Mouse (Mus musculus) gastrocnemius, postnatal 14 days (tissue): ENCODE results near the gene Pla2g1b. TPM values are rescaled to one million over a fixed set of nuclear protein-coding genes. Genes with fewer than 3 reads are reported as not detected.
"Not testable (repeated sequence)": the region's sequence is repeated elsewhere in the genome, so short reads cannot be mapped to it uniquely, and the experiment has no call there.

ENCODE experiments used
- DNase-seq: peaks from one replicate; pipeline ENCODE4 v3.0.0; 2021; ENCODE audit warnings: mixed read lengths
- intact Hi-C: fragments of 180-260 bp; cut with DNase I; formaldehyde crosslinking; loops from one replicate; pipeline ENCODE4 v1.15.1; 2025; ENCODE audit warnings: low total_unique reads
- total RNA-seq, 2 experiments: library from RNA; stranded (reverse); gene quantifications; 2 replicates each; pipeline ENCODE4 v1.2.3; 2021

Gene Pla2g1b
- total RNA-seq, 2 experiments from 2014 or later, result not detected

DNA sequence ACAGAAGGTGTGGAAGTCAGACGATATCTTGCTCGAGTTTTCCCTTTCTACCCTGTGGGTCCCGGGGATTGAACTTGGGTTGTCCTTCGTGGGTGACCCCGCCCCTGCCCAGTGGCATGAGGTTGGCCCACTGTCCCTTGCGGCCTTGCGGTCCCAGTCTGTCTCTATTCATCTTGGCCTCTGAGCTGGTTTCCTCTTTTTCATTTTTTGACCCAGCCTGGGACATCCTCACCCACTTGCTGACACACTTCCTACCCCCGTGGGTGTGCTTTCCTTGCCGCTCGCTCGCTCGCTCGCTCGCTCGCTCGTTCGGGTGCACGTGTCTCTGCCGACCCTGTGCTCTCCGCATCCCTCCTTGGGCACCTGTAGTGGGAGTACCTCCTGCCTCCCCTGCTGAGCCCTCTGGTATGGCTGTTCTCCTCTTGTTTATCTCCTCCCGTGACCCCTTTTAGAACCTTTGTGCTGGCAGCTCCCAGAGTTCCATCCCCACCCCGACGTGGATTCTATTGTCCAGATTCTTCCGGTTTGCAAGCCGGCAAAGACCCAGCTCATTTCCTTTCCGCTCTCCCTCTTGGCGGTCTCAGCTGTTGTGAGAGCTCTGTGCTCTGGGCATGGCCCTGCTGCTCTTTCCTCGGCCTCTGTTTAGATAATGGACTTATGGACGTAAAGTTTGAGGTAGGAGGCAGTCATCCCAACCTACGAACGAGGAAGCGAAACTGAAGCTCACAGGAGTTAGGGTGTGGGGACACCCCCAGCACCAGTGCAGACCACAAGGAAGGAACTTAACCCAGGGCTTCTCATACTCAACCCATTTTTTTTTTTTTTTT is 50.2 kb downstream of the Pla2g1b start:
- intact Hi-C loops, result no loop called here
- DNase-seq, result peak; percentile 38

DNA sequence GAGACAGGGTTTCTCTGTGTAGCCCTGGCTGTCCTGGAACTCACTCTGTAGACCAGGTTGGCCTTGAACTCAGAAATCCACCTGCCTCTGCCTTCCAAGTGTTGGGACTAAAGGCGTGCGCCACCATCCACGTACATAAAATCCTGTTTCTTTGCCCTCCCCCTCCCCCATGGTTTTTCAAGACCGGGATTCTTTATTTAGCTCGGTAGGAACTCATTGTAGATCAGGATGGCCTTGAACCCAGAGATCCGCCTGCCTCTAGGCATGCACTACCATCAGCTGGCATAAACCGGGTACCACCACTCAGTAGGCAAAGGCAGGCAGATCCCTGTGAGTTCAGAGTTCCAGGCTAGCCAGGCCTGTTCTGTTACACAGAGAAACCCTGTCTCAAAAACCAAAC is 50.8 kb downstream of the Pla2g1b start:
- DNase-seq, result no peak
- intact Hi-C loops, result no loop called here

DNA sequence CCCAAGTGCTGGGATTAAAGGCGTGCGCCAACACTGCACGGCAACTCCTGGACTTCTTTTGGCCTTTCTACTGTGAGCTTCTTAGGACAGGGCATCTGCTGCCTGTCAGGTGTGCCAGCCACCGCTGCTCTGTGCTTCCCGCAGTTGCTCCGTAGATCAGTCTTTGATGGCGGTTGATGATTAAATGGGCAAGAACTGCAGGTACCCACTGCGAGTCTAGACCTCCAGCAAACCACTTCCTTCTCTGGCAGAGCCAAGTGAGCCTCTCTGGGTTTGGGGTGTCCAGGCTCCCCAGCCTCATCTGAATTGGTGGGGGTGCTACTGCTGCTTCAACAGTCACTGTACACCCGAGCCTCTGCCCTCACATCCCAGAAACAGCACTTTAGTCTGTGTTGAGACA is 51.4 kb downstream of the Pla2g1b start:
- intact Hi-C loops, result no loop called here

DNA sequence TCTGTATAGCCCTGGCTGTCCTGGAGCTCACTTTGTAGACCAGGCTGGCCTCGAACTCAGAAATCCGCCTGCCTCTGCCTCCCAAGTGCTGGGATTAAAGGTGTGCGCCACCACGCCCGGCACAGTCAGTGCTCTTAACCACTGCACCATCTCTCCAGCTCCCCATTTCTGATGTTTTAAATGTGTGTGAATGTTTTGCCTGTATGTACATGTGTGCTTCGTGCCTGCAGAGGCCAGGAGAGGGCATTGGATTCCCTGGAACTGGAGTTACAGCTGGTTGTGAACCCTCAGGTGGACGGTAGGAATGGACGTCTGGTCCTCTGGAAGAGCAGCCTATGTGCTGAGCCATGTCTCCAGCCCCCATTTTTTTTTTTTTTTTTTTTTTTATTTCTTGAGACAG is 52.2 kb downstream of the Pla2g1b start:
- intact Hi-C loops, DNase-seq: not testable (repeated sequence)

More for the DNA sequence above, 51.4 kb downstream of the Pla2g1b start:
- no peak for DNase-seq

DNA sequence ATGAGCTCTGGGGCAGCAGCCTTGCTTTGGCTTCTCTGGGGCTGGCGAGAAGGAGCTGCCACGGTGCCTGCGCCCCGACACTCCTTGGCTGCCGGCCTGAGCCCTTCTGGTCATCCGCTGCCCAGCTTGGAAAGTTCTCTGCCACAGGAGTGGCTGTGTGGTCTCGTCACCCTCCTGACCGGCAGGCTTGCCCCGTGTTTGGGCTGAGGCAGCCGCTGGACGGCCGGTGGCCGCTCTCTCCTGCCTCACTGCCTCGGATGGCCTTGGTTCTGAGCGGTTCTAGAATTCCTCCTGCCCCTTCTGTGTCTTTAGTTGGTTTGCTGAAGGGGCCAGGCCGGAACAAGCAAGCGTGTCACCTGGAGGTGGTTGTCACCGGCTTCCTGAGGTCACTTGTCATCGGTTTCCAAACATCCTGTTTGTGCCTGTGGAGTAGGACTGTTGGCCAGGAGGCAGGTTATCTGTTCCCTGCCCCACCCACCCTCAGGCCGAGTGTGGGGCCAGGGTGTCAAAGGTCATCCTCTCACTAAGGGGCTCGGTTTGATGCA is 54.3 kb downstream of the Pla2g1b start:
- intact Hi-C loops, result no loop called here

DNA sequence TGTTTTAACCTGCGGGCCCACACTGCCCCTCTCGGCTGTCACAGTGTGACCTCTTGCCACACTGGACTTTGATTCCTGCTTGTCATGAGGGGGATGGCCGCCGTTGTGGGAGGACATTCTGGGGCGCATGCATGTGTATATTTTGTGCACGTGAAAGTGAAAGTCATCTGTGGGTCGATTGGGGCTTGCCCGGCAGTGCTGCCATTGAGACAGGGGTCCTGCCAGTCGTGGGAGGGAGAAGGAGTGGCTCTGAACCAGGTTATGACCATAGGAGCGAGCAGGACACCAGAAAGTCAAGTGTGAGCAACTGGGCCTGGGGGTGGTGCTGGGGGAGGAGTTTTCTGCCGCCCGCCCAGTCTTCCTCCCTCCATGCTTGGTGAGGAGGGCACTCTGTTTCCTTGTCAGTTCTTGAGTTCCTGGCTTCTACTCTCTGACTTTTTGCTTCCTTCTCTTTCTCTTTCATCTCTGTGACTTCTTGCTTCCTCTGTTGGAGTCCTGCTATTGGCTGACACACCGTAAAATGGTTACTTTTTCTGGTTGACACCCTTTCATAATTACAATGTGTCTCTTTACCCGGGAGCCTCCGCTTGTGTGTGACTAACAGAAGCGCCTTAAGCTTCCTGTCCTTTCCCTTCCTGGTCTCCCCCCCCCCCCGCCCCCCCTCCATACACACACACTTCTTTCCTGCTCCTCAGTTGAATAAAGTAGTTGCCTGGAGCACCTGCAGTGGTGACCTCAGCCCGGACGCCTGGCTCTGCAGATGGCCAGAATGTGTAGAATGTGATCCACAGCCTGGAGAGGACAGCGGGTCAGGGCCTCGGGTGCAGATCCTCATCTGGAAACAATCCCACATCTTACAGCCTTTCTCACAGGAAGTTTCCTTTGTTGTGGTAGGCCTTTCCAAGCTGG is 55.7 kb downstream of the Pla2g1b start:
- no peak for DNase-seq
- intact Hi-C loops, result no loop called here

More for the DNA sequence above, 54.3 kb downstream of the Pla2g1b start:
- DNase-seq, result peak; percentile 66

DNA sequence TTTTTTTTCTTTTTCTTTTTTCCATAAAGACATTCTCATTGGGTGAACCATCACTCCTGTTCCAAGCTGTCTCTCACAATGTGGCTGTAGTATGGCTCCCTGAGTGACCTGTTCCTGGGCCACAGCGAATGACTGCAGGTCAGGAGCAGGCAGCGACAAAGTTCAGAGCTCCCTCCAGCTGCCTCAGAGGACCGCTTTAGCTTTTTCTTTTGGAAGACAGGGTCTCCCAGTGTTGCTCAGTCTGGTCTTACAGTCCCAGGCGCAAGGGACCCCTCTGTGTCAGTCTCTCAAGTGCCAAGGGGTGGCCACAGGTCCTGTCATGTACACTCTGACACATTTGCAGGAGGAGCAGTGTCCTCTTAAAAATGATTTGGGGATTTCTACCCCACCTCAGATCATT is 56.5 kb downstream of the Pla2g1b start:
- intact Hi-C loops, result no loop called here

DNA sequence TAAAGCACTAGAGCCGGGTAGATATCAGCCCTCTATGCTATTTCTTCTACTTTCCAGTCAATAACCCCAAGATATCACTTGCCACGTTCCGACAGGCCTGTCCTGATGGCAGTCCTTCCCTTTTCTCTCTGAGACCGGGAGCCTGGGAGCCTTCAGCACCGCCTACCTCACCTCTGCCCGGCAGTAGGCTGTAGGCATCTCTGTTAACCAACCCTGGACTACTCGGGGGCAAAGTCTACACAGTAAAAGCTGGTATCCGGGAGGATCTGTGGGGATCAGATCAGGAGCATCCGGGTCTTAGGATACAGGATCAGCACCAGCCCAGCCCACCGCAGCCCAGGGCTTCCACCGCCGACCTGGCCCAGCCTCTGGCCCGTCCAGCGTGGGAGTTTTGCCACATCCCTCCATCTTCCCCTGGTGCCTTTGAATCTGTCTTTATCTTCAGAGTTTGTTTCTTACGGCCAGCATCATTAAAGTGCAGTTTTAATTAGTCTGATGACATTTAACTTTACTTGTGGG is 57.0 kb downstream of the Pla2g1b start:
- intact Hi-C loops, result no loop called here
- no peak for DNase-seq

More for the DNA sequence above, 56.5 kb downstream of the Pla2g1b start:
- DNase-seq, result no peak

DNA sequence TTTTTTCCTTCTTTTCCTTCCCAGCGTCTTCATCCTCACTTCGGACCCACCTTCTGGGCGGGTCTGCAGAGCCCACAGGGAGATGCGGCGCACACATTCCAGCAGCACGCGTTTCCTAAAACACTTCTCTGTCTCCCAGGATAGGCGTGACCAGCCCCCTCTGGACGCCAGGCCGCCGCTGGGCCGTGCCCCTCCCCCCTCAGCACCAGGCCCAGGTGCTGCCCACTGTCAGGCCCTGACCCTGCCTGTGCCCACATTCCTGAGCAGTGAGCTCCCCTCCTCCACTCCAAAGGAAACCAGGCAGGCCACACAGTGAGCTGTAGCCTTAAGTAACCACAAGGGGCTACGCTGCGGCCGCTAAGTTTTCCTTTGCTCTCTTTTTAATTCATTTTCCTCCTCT is 57.9 kb downstream of the Pla2g1b start:
- peak; percentile 19 for DNase-seq
- intact Hi-C loops, result no loop called here

Other genes starting within 250 kb of the Pla2g1b start
- gene Pop5, start 230.4 kb upstream of the Pla2g1b start, total RNA-seq, result 10 to 100 TPM; 24.0 to 25.4 TPM
- 100 to 1,000 TPM; 238 to 257 TPM for gene Rnf10, start 193.4 kb upstream of the Pla2g1b start, total RNA-seq
- 100 to 1,000 TPM in 1 of 2 experiments, 10 to 100 TPM in 1; 84.0 to 101 TPM for gene Coq5, start 186.6 kb upstream of the Pla2g1b start, total RNA-seq
- 100 to 1,000 TPM in 1 of 2 experiments, 10 to 100 TPM in 1; 84.8 to 138 TPM for gene Dynll1, start 165.3 kb upstream of the Pla2g1b start, total RNA-seq
- gene Srsf9, start 139.1 kb upstream of the Pla2g1b start, total RNA-seq, result 10 to 100 TPM; 14.5 to 15.9 TPM
- gene Gatc, start 125.1 kb upstream of the Pla2g1b start, total RNA-seq, result 10 to 100 TPM; 18.8 to 19.7 TPM
- gene Triap1, start 125.0 kb upstream of the Pla2g1b start, total RNA-seq, result 10 to 100 TPM; 12.4 to 15.2 TPM
- gene Cox6a1, start 117.3 kb upstream of the Pla2g1b start, total RNA-seq, result 100 to 1,000 TPM; 105 to 114 TPM
- gene Msi1, start 36.7 kb upstream of the Pla2g1b start, total RNA-seq, result 1 to 10 TPM; 1.0 to 1.9 TPM
- gene Sirt4, start 18.5 kb downstream of the Pla2g1b start, total RNA-seq, result 10 to 100 TPM; 10.3 to 16.6 TPM
- gene Pxn, start 40.4 kb downstream of the Pla2g1b start, total RNA-seq, result 10 to 100 TPM; 80.6 to 83.4 TPM
- gene Rplp0, start 93.2 kb downstream of the Pla2g1b start, total RNA-seq, result 100 to 1,000 TPM; 780 to 872 TPM
- 10 to 100 TPM; 28.7 to 31.3 TPM for gene Gcn1l1, start 99.0 kb downstream of the Pla2g1b start, total RNA-seq
- gene Rab35, start 165.6 kb downstream of the Pla2g1b start, total RNA-seq, result 10 to 100 TPM; 28.9 to 35.2 TPM